Mouse (Mus musculus): ENCODE measurements around the gene Mrps14. TPM values are rescaled to one million over a fixed set of nuclear protein-coding genes. Genes with fewer than 3 reads are reported as not detected.

The Mrps14 gene
- 72.2 TPM for polyA plus RNA-seq (2012; fragmentation: generic; extraction: Trizol)

DNA sequence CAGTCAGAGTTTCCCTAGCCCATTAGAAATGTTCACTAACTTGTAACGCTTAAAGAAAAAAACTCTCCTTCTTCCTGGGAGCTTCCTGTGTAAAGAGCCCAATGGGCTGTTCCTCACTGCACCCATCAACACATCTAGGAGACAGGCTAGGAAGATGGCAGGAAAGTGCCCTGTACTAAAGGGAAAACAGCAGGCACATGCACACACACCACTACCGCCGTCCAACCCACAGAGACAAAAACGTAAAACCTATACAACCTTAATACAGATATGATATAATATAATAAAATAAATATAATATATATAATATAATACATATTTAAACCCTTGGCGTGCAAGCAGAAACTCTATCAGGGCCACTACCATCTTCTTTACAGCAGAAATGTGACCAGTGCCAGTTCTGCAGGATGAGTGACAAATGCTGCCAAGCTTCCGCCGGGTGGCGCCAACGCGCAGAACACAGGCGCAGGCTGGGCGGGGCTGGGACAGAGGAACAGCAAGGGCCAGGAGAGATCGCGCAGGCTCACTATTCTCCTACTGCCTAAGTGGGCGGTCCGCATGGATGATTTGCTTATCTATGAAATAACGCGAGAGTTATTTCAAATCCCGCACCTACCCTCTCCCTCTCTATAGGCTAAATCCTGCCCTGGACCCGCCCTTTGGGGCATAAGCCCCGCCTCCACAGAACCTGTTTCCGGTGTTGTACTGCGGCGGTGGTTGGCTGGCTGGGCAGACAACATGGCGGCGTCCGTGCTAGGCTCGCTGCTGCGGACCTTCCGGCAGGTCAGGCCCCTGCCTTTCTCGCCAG lies at the start of gene Mrps14:
Gene Mrps14 (plus strand): TSS at position 687 of the 808 bp plus-strand sequence.
- peaks cover 18% of the 10 kb centered on the region for H3K36me3 ChIP-seq (ENCODE audit: control insufficient read depth, insufficient read depth)
- no peaks in the 10 kb centered on the region for H3K27me3 ChIP-seq (ENCODE audit: control insufficient read depth, insufficient read depth, insufficient read length)
- H3K4me3 ChIP-seq, result peak within 1 kb of the TSS; percentile 89
- peak within 1 kb of the TSS; percentile 40 for H3ac ChIP-seq (ENCODE audit: control insufficient read depth, insufficient read length)
- H3K4me2 ChIP-seq (ENCODE audit: low read depth), result peak within 1 kb of the TSS; percentile 85
- peaks cover 15% of the 10 kb centered on the region for H3K79me2 ChIP-seq (ENCODE audit: control insufficient read depth, insufficient read depth)
- TF ChIP-seq MYOG (IDR thresholded peaks at IDR 0.05; ENCODE audit: control insufficient read depth in 1 of 3, insufficient read depth in 1 of 3, insufficient read length in 2 of 3, low read depth in 2 of 3) (peak in 1 of 3 experiments; percentile 24), TCF12 (IDR thresholded peaks at IDR 0.05; ENCODE audit: insufficient read depth, poor library complexity, severe bottlenecking) (no peak), CEBPB (IDR thresholded peaks at IDR 0.05; ENCODE audit: insufficient read depth, poor library complexity, severe bottlenecking) (no peak), MYOD1 (IDR thresholded peaks at IDR 0.05; ENCODE audit: control insufficient read depth in 1 of 3, insufficient read length in 2 of 3, low read depth in 2 of 3) (peak in 1 of 3 experiments; percentile 13), POLR2A (IDR thresholded peaks at IDR 0.05; ENCODE audit: insufficient read length, low read depth) (peak; percentile 85), E2F4 (IDR thresholded peaks at IDR 0.05; ENCODE audit: insufficient read depth) (no peak), TCF3 (IDR thresholded peaks at IDR 0.05; ENCODE audit: insufficient read length, low read depth) (no peak), MAX (IDR thresholded peaks at IDR 0.05; ENCODE audit: low read depth) (no peak), REST (IDR thresholded peaks at IDR 0.05; ENCODE audit: insufficient read depth, insufficient read length) (no peak), USF1 (IDR thresholded peaks at IDR 0.05; ENCODE audit: low read depth) (no peak), POLR2AphosphoS2 (IDR thresholded peaks at IDR 0.05; ENCODE audit: insufficient read length, low read depth) (peak; percentile 87), SRF (IDR thresholded peaks at IDR 0.05; ENCODE audit: control insufficient read depth, insufficient read length, low read depth) (no peak)

DNA sequence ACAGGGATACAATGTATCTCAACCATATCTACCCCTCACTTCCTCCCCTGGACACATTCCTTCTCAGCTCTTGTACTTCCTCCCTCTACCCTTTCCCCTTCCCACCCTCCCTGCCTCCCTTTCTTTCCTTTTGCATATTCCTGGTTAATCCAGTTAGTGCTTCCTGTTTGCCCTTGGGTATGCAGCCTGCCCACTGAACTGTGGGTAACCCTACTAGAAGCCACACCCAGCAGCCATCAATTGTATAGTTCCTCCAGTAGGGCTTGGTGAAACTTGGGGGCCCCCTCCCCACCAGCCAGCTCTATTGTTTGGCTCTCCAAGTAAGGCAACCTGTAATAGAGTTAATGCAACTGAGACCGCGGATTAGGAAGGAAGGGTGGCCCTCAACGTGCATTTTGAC lies 49.4 kb upstream of the Mrps14 start:
- Histone ChIP-seq H3K4me3 (no peak overlapping the region), H3K4me2 (ENCODE audit: low read depth) (no peak overlapping the region), H3K36me3 (ENCODE audit: control insufficient read depth, insufficient read depth) (no peaks in the 10 kb centered on the region), H3K27me3 (ENCODE audit: control insufficient read depth, insufficient read depth, insufficient read length) (peaks cover 4% of the 10 kb centered on the region), H3K79me2 (ENCODE audit: control insufficient read depth, insufficient read depth) (no peaks in the 10 kb centered on the region), H3ac (ENCODE audit: control insufficient read depth, insufficient read length) (no peak overlapping the region)
- TF ChIP-seq REST (IDR thresholded peaks at IDR 0.05; ENCODE audit: insufficient read depth, insufficient read length) (no peak), POLR2A (IDR thresholded peaks at IDR 0.05; ENCODE audit: insufficient read length, low read depth) (no peak), MAX (IDR thresholded peaks at IDR 0.05; ENCODE audit: low read depth) (no peak), MYOD1 (IDR thresholded peaks at IDR 0.05; ENCODE audit: control insufficient read depth in 1 of 3, insufficient read length in 2 of 3, low read depth in 2 of 3) (no peak), USF1 (IDR thresholded peaks at IDR 0.05; ENCODE audit: low read depth) (no peak), TCF12 (IDR thresholded peaks at IDR 0.05; ENCODE audit: insufficient read depth, poor library complexity, severe bottlenecking) (no peak), CEBPB (IDR thresholded peaks at IDR 0.05; ENCODE audit: insufficient read depth, poor library complexity, severe bottlenecking) (no peak), E2F4 (IDR thresholded peaks at IDR 0.05; ENCODE audit: insufficient read depth) (no peak), SRF (IDR thresholded peaks at IDR 0.05; ENCODE audit: control insufficient read depth, insufficient read length, low read depth) (no peak), TCF3 (IDR thresholded peaks at IDR 0.05; ENCODE audit: insufficient read length, low read depth) (no peak), MYOG (IDR thresholded peaks at IDR 0.05; ENCODE audit: control insufficient read depth in 1 of 3, insufficient read depth in 1 of 3, insufficient read length in 2 of 3, low read depth in 2 of 3) (no peak), POLR2AphosphoS2 (IDR thresholded peaks at IDR 0.05; ENCODE audit: insufficient read length, low read depth) (no peak)

DNA sequence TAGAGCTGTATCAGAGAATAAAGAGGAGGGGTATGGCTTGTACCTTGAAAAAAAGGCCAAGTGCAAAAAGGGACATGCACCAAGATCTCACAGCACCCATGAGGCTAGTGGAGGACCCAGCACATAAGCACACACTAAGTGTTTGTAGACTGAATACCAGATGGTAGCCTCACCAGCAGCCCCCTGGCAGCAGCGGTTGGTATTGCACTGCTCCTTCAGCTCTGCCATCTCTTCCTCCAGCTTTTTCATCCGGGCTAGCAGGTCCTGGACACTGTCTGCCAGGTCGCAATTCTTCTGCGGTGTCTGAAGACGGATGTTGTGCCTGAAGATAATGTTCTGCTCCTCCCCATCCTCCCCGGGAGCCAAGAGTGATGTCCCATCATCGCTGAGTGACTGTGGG lies 47.7 kb upstream of the Mrps14 start:
- H3K4me3 ChIP-seq, result no peak overlapping the region
- peaks cover 4% of the 10 kb centered on the region for H3K27me3 ChIP-seq (ENCODE audit: control insufficient read depth, insufficient read depth, insufficient read length)
- no peak overlapping the region for H3ac ChIP-seq (ENCODE audit: control insufficient read depth, insufficient read length)
- H3K36me3 ChIP-seq (ENCODE audit: control insufficient read depth, insufficient read depth), result no peaks in the 10 kb centered on the region
- TF ChIP-seq CEBPB (IDR thresholded peaks at IDR 0.05; ENCODE audit: insufficient read depth, poor library complexity, severe bottlenecking) (no peak), USF1 (IDR thresholded peaks at IDR 0.05; ENCODE audit: low read depth) (no peak), TCF12 (IDR thresholded peaks at IDR 0.05; ENCODE audit: insufficient read depth, poor library complexity, severe bottlenecking) (no peak), POLR2A (IDR thresholded peaks at IDR 0.05; ENCODE audit: insufficient read length, low read depth) (no peak), MAX (IDR thresholded peaks at IDR 0.05; ENCODE audit: low read depth) (no peak), TCF3 (IDR thresholded peaks at IDR 0.05; ENCODE audit: insufficient read length, low read depth) (no peak), E2F4 (IDR thresholded peaks at IDR 0.05; ENCODE audit: insufficient read depth) (no peak), POLR2AphosphoS2 (IDR thresholded peaks at IDR 0.05; ENCODE audit: insufficient read length, low read depth) (no peak), SRF (IDR thresholded peaks at IDR 0.05; ENCODE audit: control insufficient read depth, insufficient read length, low read depth) (no peak), REST (IDR thresholded peaks at IDR 0.05; ENCODE audit: insufficient read depth, insufficient read length) (no peak), MYOG (IDR thresholded peaks at IDR 0.05; ENCODE audit: control insufficient read depth in 1 of 3, insufficient read depth in 1 of 3, insufficient read length in 2 of 3, low read depth in 2 of 3) (no peak), MYOD1 (IDR thresholded peaks at IDR 0.05; ENCODE audit: control insufficient read depth in 1 of 3, insufficient read length in 2 of 3, low read depth in 2 of 3) (no peak)
- no peaks in the 10 kb centered on the region for H3K79me2 ChIP-seq (ENCODE audit: control insufficient read depth, insufficient read depth)
- H3K4me2 ChIP-seq (ENCODE audit: low read depth), result no peak overlapping the region

DNA sequence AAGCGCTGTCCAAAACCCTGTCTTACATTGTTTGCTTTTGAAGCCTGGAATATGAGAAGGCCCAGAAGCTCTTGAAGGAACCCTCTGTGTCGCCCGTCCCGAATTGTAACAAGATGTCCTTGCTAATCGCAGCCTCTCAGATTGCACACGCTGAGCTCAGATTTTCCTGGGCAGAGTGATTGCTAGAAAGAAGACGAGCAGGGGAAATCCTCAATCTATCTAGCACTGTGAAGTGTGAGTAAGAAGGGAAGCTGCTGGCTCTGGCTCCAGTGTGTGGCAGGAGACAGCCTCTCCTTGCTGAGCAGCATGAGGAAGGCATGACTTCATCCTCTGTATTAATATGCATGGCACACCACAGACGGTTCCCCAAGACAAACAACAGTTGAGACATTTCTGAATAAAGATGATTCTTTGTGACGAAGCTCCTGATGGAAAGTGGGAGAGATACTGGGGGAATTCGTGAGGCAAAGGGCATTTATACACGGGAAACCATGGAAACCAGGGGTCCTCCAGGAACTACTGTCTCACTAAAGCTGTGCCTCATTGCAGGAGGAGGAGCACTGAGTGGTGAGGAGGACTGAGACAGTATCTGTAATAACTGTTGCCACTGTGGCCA lies 45.6 kb upstream of the Mrps14 start:
- H3K27me3 ChIP-seq (ENCODE audit: control insufficient read depth, insufficient read depth, insufficient read length), result peaks cover 4% of the 10 kb centered on the region
- H3K36me3 ChIP-seq (ENCODE audit: control insufficient read depth, insufficient read depth), result no peaks in the 10 kb centered on the region
- no peak overlapping the region for H3K4me2 ChIP-seq (ENCODE audit: low read depth)
- no peak for TF ChIP-seq E2F4 (IDR thresholded peaks at IDR 0.05; ENCODE audit: insufficient read depth)
- TF ChIP-seq MAX (IDR thresholded peaks at IDR 0.05; ENCODE audit: low read depth), result no peak
- TF ChIP-seq TCF3 (IDR thresholded peaks at IDR 0.05; ENCODE audit: insufficient read length, low read depth), result no peak
- TF ChIP-seq CEBPB (IDR thresholded peaks at IDR 0.05; ENCODE audit: insufficient read depth, poor library complexity, severe bottlenecking), result no peak
- no peak for TF ChIP-seq REST (IDR thresholded peaks at IDR 0.05; ENCODE audit: insufficient read depth, insufficient read length)
- TF ChIP-seq POLR2A (IDR thresholded peaks at IDR 0.05; ENCODE audit: insufficient read length, low read depth), result no peak
- TF ChIP-seq USF1 (IDR thresholded peaks at IDR 0.05; ENCODE audit: low read depth), result no peak
- H3ac ChIP-seq (ENCODE audit: control insufficient read depth, insufficient read length), result no peak overlapping the region
- no peak overlapping the region for H3K4me3 ChIP-seq
- no peaks in the 10 kb centered on the region for H3K79me2 ChIP-seq (ENCODE audit: control insufficient read depth, insufficient read depth)
